Mouse (Mus musculus) layer of hippocampus, adult 9-11 months (tissue): ENCODE results near the gene Serf2.

Experiments
- DNase-seq: peaks from one replicate; pipeline ENCODE4 v3.0.0; 2022

Serf2 gene

DNA sequence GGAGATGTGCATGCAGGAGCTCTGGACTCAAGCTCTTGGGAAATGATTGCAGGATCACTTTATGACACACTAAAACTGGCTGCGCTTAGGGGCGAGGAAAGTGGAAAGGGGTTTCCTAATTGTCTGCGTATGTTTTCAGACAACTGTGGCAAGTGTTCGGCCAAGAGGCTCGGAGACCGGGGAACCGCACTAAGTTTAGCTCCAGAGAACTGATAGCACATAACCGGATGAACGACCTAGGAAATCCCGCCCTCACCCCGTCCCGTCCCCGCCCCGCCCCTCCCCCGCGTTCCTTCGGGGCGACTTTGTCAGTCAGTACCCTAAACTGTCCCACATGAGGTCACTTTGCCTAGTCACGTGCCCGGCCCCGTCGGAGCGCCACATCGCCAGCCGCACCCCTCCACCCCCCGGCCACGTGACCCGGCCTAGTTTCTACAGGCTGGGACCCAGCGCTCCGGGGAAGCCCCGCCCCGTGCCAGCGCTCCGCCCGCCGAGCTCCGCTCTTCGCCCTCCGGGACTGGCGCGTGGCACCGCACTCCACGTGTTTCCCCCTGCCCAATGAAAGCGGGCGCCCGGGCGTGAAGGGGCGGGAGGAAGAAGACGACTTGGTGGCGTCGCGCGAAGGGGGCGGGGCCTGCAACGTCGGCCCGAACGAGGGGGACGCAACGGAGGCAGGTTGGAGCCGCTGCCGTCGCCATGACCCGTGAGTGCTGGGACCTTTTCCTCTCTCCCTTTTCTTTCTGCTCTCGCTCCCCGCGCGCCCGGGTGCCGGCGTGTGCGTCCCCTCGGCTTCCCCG lies at the start of gene Serf2:
Serf2 (plus strand) TSS at position 457 of the 797 bp plus-strand sequence.
- peak; percentile 100 for DNase-seq

DNA sequence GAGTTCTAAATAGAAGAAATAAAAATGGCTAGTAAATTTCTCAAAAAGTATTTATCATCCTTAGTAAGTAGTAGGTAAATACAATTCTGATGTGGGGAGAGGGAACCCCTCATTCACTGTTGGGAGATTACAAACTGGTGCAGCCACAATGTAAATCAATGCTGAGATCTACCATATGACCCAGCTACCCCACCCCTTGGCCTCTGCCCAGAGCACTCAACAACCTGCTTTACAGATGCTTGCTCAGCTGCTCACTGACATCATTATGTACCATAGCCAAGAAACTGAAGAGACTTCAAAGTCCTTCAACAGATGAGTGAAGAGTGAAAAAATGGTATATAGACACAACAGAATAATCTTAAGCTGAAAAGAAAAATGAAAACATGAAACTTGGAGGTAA lies 45.7 kb upstream of the Serf2 start:
- DNase-seq: no peak

DNA sequence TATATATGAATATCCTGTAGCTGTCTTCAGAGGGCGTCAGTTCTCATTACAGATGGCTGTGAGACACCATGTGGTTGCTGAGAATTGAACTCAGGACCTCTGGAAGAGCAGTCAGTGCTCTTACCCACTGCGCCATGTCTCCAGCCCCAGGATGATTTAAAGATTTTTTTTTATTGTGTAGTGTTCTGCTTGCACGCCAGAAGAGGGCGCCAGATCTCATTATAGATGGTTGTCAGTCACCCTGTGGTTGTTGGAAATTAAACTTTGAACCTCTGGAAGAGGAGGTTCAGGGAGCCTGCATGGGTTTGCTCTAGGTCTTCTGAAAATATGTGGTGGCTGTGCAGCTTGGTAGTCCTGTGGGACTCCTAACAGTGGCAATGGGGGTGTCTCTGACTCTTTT lies 40.8 kb upstream of the Serf2 start:
- DNase-seq: no peak

DNA sequence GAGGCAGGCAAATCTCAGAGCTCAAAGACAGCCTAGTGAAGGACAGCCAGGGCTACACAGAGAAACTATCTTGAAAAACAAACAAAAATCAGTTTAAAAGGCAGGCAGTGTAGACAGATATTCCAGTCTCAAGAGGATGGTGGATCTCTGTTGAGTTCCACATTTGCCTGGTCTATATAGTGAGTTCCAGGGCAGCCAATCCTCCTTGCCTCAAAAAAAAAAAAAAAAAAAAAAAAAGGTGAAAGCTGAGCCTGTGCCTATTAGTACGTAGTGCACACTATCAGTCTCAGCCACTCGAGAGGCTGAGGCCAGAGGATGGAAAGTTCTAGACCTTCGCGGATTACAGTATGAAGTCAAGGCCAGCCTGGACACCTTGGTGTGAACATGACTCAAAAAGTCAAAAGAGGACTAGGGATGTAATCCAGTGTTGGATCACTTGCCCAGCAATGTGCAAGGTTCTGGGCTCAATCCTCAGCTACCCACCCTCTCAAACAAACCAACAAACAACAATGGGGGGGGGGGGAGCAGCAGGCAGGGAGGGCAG lies 36.1 kb upstream of the Serf2 start:
- DNase-seq: peak; percentile 12

DNA sequence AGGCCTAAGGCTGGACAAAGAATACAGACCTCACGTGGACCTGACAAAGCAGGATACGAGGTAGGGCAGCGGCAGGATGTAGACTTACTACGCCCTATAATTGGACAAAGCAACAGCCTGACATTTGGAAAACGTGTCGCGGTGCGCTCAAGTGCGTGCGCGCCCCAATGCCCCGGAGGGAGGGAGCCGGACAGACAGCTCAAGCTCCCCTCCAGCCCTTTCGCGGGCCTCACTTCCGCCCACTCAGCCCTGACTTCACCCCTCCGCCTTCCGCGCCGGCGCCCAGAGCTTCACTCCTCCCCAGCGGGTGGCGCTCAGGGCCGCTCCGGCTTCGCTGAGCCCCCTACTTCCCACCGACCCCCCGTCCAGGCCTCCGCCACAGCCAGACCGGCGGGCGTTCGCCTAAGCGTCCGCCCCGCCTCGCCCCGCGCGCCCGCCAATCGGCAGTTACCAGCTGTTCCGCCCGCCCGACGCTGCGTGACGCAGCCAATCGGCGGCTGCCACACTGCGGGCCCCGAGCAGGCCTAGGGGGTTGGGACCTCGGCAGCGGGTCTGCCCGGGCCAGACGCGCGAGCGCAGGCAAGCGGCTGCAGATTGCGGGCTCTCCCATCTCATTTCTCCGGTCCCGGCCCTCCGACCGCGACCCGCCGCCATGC lies 35.5 kb upstream of the Serf2 start, which contains the start of the genes Pdia3 and Catsper2:
Pdia3 (plus strand) TSS at position 389 of the 656 bp plus-strand sequence.
Catsper2 (minus strand) TSS at position 406 of the 656 bp plus-strand sequence.
- peak; percentile 97 for DNase-seq

DNA sequence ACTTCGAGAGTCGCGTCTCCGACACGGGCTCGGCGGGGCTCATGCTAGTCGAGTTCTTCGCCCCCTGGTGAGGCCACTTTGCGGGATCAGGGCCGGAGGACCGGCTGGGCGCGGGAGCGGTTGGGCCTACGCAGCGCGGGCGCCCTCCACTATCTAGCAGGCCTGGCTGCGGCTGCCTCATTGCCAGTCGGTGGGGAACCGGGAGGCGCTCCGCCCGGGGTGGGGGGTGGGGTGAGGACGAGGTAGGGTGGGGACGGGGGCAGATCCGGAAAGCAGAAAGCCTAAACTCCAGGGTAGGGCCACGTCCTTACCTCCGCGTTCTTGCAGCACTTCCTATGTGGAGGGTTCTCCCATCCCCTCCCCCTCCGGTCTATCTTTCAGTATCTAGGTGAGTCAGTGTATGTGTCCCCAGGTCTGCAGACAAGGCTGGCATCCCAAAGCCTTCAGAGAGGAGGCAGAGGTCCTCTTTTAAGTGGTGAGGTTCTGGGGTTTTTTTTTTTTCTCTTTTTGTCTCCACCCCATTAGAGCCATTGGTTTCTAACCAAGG lies 34.8 kb upstream of the Serf2 start:
- DNase-seq: peak; percentile 37

DNA sequence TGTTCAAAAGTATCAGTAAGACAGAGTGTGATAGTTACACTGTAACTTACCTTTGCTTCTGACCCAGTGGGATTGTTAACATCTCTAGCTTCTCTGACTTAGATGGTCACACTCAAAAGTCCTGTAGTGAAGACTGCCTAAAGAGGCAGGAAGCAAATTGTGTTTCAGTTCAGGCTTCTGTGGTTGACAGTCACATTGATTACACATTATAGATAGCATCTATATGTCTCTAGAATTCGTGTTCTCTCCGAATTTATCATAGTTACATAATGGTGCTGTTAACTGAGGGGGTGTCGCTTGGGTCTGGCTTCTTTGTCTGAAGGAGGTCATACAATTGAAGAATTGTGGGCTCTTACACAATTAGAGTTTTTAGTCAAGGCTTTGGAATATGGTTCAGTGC lies 33.9 kb upstream of the Serf2 start:
- no peak for DNase-seq

DNA sequence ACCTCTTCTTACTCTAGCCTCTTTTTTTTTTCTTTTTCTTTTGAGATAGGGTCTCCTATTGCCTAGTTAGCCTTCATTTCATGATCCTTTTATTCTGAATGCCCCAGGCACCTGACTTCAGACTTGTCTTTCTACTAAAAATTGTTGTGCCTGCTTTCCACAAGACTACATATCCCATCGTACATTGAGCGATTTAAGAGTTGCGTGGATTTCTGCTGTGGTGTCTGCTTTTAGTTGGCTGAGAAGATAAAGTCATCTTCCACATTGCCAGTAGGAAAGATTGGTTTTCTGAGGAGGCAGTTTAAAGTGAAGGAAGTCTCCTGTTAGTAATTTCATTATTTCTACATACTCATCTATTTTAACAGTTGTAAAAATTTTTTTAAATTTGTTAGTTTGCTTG lies 33.4 kb upstream of the Serf2 start:
- DNase-seq: no peak

DNA sequence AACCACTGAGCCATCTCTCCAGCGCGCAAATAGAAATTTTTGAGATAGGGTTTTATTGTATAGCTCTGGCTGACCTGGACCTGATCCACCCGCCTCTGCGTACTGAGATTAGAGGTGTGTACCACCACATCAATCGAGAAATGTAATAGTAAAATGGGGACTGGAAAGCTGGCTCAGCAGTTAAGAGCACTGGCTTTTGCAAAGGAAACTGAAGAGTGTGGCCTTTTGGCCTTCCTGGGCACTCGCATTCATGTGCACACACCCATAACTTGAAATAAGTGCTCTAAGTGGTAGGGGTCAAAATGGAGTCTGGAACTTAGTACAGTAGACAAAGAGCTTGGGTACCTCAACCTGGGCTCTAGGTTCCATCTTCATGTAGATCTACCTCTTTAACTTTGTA lies 32.6 kb upstream of the Serf2 start:
- no peak for DNase-seq

DNA sequence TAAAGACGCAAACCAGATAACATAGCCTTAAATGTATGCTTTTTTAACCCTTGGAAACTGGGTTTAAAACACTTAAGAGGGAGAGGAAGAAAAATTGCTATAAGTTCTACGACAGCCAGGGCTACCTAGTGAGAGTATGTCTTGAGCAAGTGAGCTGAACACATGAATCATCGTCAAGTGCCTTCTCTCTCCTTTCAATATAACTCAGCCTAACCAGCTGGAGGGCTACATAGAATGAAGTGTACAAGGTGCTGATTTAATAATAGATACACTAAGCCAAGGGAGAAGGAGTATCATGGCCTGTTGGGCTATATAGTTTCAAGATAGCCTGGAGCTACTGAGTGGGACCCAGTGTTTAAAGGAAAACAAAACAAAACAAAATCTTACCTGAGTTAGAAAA lies 30.5 kb upstream of the Serf2 start:
- no peak for DNase-seq

DNA sequence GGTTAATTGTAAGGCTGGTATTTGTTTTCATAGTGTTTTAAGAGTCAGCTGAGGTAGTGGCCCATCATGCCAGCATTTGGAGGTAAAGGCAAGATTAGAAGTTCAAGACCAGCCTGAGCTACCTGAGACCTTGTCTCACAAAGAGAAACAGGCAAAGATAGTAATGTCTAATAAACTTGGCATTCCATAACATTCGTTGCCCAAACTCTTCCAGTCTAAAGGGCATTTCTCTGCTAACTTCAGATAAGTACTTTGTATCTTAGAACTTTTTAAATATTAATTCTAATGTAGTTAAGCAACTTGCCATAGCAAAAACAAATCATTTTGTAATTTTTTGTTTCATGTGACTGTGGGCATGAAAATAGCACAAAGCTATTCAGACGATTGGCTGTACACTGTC lies 25.8 kb upstream of the Serf2 start:
- DNase-seq: no peak

DNA sequence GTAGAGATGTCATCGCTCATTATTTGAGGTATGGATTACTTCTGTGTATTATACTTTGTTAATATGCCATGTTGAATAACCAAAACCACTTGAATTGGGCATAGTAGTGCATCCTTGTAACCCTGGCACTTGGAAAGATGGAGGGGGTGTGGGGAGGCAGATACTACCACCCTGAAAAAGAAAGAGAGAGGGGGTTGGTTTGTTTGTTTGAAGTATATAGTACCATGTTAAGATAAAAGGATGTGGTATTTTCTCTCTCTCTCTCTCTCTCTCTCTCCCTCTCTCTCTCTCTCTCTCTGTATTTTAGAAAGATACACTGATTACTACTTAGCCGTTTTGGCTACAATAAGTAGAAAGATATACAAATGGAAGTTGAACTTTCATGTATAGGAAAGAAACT lies 23.1 kb upstream of the Serf2 start:
- DNase-seq: no peak

DNA sequence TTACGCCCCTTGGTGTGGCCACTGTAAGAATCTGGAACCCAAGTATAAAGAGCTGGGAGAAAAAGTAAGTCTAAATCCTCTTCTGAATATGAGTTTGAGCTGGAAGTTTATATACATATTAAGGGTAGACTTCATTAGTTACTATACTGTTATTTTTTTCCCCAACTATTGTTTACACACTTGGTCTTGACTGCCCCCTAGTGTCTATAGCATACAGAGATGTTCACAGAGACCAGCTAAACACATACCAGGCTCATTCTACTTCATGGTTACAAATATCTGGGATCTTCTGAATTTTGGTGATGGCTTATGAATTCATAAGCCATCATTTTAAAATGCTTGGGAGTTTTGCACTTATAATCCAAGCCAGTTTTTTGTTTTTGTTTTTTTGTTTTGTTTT lies 14.1 kb upstream of the Serf2 start:
- DNase-seq: no peak

DNA sequence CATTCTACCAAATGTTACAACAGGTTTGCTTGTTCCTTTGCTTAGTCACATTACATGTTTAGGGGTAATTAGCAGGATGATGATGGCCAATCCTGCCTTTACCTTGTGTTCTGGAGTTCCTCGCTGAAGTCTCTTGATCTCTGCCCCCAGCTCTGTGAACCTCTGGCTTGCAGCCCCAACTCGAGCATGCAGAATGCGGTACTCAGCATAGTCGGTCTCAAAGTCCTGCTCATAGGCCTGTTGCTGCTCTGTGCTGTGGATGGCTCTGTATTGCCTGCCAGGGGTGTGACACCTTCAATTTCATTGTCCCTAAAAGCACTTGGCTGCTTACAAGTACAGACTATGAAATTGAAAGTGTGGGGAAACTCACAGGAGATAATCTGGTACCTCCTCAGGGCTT lies 9.2 kb upstream of the Serf2 start:
- no peak for DNase-seq

DNA sequence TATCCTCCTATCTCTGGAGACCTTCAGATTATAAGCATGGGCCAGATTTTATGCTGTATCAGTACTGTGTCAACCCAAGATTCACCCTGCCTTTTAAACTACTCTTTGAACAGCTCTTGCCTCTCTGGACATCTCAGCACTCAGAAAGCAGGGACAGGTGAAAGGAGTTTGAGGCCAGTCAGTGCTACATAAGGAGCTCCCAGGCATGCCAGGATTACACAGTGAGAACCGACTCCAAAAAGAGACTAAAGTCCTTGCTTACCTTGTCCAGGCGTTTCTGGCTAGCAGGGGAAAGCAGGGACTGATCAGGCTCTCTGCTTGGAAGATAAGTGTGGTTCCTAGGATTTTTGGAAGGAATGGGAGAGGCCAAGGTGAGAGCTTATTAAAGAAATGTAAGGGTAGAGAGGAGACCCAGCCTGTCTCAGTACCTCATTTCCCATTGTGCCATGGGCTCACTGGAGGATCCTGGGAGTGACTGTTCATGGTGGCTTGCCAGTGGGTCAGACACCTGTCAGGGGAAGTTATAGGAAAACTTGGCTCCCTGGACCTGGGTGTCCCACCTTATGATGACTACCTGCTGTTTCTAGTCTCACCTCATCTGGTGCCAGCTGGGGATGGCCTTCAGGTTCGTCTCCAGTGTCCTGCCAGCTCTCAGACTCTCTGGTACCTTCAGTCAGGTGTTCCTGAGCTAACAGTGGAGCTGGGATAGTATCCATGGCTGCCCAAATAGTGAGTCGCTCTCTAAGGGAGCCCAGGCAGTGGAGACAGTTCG lies 8.0 kb upstream of the Serf2 start:
- no peak for DNase-seq

DNA sequence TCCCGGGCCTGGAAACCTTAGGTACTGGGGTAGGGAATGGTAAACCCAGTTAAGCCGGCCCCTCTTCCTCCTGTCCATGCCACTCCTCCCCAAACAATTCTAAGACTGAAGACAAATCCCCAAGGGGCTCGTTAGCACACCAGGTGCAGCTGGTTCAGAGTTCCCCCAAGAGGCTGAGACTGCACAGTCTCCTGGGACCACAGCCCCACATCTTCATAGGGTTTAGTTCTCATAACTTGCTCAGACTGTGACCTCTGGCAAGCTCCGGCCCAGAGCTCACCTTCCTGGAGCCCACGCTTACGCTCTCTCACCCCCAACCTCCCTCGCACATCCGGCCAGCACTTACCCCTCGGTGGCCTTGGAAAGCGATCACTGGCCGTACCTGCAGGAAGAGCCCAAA lies 7.2 kb upstream of the Serf2 start:
- no peak for DNase-seq

DNA sequence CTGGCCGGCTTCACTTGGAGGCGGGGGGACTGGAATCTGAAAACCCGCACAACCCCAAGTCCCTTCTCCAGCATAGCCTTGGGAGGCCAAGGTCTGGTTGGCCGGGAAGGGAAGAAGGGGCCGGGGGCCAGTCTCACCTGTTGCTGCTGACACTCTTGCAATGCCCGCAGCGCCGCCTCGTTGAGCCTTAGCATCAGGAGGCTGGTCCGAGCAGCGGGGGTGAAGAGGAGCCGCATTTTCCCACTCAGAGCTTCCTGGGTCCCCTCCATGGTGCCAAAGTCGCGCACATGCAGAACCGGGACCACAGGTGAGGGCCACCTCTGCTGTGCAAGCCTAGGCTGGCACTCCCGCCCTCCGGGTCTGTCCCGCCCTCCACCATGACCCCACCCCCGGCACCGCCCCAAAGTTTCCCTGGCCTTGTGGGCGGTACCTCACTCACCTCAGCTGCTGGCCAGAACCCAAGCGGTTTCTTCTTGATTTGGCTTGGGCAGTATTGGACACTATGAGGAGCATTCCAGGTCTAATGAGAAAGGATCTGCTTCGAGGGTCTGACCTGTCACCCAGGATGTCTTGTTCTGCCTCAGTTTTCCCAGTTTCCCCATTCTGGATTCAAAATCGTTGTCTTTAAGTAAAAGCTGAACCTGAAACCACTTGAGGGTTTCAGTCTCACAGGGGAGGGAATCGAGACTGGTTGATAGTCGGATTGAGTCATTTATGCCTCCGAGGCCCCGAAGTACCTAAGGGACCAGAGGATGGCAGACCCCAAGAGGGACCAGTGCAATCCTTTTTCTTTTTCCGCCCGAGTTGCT lies 6.5 kb upstream of the Serf2 start:
- DNase-seq: no peak

DNA sequence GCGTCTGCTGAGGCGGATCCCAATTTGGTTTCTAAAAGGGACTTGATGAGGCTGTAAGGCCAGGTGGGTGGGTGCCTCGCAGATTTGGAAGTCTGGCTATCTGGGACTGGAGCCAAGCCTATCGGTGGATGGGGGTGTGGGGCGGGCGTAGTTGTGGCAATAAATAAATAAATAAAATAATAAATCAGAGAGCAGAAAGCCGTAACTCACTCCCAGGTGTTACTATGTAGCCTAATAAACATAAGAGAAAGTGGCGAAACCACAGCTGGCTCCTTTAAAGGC lies 6.0 kb upstream of the Serf2 start:
- no peak for DNase-seq

DNA sequence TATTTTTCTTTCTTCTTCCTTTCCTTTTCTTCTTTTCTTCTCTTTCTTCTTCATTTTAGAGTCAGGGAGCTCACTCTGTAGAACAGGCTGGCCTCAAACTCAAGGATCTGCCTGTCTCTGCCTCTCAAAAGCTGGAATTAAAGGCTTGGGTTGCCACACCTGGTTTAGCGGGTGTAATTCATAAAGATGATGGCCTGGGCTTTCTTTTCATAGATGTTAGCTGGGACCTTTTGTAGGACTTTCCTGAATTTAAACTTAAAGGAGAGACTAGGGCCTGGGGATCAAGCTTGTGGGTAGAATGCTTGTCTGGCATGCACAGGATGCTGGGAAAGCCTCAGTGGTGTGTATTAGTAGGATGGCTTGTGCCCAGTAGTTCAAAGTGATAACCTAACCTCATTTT lies 4.8 kb upstream of the Serf2 start, which contains the start of gene Ell3:
Ell3 (minus strand) TSS at position 101 of the 400 bp plus-strand sequence.
- no peak for DNase-seq

DNA sequence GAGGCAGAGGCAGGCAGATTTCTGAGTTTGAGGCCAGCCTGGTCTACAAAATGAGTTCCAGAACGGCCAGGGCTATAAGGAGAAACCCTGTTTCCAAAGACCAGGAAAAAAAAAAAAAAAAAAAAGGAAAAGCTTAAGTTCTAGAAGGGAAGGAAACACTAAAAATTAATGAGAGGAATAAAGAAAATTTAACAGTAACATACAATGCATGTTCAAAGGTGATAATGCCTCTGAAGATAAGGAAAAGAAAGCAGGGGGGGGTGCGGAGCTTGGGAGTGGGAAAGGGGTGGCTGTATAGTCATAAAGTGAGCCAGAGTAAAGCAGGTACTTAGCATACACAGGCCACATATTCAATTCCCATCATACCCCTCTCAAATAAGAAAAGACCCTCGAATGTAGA lies 3.9 kb upstream of the Serf2 start:
- DNase-seq: no peak

DNA sequence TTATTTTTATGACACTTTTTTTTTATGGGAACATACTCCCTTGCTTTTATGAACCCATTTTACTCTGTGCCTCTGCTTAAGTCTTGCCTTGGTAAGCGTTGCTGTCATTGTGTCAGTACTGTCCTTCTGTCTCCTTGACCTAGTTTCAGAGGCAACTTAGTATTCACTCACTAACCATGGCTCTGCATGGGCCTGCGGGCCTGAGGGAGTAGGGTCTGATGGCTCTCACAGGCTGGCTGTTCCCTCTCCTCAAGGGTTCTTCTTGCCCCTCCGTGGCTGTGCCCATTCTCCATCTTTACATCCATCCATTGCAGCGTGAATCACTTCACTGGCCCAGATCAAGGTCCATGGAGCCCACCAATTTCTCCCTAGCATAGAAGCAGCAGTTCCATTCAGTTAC lies 2.5 kb upstream of the Serf2 start:
- DNase-seq: no peak

DNA sequence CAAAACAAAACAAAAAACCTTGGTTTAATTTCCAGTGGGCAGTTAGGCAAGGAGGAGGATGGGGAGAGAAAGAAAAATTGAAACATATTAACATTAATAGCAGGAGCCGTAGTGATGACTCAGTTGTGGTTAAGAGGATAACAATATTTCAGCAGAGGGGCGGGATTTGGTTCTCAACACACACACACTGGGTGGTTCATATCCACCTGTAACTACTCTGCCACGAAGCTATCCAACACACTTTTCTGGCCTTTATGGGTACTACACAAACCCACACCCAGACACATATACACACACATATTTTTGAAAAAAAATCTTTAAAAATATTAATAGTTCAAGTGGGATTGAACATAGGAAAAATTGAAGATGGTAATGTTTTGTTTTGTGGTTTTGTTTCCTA lies 2.0 kb upstream of the Serf2 start:
- DNase-seq: no peak
